Mouse (Mus musculus) layer of hippocampus, adult 9-11 months (tissue): ENCODE data around the gene Syt5.
"Not testable (repeated sequence)": the region's sequence is repeated elsewhere in the genome, so short reads cannot be mapped to it uniquely, and the experiment has no call there.

Experiments used
- DNase-seq: peaks from one replicate; pipeline ENCODE4 v3.0.0; 2022

Syt5 gene

GRCm38 (mm10) chr7:4547221-4547641, at the start of gene Syt5:
TSS of gene Syt5 (minus strand) at chr7:4547541.
- DNase-seq = peak; percentile 83

- not testable (repeated sequence) for DNase-seq
Measured at GRCm38 (mm10) chr7:4597046-4597445, 49.7 kb upstream of the Syt5 start.

- DNase-seq = not testable (repeated sequence)
Measured at GRCm38 (mm10) chr7:4581481-4581880, 34.1 kb upstream of the Syt5 start.

- not testable (repeated sequence) for DNase-seq
Measured at GRCm38 (mm10) chr7:4572361-4572760, 25.0 kb upstream of the Syt5 start.

DNA sequence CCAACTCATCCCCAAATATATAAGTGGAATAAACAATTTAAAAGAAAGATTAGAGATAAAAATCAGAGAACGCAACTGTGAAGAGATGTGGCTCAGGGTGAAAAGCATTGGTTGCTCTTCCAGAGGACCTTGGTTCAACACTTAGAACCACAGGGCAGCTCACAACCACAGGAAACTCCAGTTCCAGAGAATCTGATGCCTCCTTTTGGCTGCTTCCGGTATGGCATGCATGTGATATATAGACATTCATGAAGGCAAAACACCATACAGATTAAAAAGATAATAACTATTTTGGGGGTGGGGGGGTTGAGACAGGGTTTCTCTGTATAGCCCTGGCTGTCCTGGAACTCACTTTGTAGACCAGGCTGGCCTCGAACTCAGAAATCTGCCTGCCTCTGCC, 15.3 kb upstream of the Syt5 start:
- DNase-seq = no peak

GRCm38 (mm10) chr7:4557167-4557560, 9.8 kb upstream of the Syt5 start:
- no peak for DNase-seq

DNA sequence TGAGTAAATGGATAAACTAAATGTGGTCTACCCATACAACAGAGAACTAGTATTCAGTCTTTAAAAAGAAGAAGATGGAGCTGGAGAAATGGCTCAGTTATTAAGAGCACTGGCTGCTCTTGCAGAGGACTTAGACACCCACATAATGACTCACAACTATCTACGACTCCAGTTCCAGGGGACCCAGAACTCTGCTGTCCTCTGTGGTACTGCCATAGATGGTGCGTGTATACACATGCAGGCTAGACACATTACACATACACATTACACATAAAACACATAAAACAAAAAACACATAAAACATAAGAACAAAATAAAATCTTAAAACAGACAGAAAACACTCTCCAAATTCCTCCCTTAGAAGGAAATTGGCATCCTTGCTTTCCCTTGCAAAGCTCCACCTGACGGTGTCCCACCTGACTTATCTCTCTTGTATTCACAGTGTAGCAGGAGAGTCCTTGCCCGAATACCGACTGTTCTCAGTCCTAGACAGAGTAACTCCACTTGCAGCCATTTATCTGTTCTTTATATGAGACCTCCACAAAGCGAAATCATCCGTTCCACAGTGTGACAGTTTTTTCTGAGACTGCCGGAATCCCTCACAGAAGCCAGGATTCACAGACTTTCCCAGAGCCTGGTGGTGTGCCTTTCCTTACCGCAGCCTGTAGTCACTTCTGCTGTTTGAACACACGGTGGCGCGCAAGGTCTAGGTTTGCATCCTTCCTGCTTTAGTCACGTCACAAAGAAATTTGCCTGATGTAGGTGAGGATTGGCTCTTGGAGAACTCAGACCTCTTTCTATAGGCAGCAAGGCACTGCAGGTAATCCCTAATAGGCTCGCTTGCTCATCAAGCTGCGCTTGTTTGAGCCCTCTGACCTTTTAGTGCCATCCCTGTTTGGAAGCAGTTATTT, 9.2 kb upstream of the Syt5 start:
- peak; percentile 74 for DNase-seq

GRCm38 (mm10) chr7:4546591-4547131, 680 bp downstream of the Syt5 start:
- peak; percentile 97 for DNase-seq

DNA sequence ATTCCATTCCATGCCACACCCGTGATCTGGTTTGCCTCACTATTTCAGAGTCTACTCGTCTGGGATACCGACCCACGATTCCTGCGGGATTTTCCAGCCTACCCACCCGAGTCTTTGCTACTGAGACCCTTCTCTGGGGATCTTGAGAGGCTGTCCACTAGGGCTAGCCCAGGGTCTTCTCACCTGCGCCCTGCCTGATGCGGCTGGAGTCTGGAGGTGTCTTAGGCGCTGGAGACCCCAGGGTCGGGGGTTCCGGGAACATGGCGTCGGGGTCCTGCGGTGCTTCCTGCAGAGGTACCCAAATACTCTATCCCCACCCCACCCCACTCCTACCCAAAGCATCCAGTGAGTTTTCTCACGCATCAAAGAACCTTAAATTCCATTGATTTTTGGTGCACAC, 1.3 kb downstream of the Syt5 start:
- no peak for DNase-seq

DNA sequence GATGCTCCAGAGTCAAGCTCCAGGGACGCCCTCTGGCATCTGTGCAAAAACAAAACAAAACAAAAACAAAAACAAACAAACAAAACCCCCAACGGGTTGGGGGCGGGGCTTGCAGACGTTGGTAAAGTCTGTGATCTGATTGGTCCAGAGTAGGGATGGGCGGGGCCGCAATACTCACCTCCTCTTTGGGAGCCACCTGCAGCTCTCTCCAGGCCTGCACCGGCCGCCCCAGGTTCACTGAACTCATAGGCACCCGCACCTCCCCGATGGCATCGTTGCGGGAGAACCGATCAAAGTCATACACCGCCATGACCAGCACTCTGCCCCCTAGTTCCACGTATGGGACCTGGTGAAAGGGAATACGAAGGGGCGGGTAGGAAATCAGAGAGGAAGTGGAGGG, 5.3 kb downstream of the Syt5 start:
- DNase-seq = no peak

DNA sequence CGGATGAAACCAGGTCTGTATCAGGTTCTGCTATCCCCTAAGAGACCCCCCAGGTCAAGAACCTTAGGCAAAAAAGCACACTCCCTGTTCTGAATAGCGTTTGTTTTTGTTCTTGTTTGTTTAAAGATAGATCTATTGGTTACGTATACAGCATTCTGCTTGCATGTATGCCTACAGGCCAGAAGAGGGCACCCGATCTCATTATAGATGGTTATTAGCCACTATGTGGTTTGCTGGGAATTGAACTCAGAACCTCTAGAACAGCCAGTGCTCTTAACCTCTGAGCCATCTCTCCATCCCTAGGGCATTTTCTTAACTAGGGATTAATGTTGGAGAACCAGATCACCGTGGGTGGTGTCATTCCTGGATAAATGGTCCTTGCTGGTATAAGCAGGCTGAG, 6.0 kb downstream of the Syt5 start:
- no peak for DNase-seq

- DNase-seq = no peak
Measured at GRCm38 (mm10) chr7:4539019-4539418, 8.3 kb downstream of the Syt5 start.

DNA sequence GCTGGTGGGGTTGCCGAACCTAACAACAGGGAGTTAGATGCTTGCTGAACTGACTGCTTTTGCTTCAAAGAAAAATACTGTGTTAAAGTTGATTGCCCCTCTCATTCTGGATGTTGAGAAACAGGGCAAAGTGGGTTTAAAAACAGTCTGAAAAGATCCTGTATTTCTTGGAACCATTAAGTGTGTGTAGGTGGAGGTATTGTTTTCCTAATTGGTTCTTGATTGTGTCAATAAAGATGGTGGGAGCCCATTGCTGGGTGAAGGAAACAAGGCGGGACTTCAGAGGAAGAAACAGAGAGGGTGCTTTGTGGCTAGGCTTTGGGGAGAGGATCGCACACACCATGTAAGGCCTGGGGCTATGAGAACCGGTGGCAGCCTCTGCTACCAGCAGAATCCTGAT, 10.2 kb downstream of the Syt5 start:
- no peak for DNase-seq

- DNase-seq = no peak
Measured at GRCm38 (mm10) chr7:4536369-4536768, 11.0 kb downstream of the Syt5 start.

DNA sequence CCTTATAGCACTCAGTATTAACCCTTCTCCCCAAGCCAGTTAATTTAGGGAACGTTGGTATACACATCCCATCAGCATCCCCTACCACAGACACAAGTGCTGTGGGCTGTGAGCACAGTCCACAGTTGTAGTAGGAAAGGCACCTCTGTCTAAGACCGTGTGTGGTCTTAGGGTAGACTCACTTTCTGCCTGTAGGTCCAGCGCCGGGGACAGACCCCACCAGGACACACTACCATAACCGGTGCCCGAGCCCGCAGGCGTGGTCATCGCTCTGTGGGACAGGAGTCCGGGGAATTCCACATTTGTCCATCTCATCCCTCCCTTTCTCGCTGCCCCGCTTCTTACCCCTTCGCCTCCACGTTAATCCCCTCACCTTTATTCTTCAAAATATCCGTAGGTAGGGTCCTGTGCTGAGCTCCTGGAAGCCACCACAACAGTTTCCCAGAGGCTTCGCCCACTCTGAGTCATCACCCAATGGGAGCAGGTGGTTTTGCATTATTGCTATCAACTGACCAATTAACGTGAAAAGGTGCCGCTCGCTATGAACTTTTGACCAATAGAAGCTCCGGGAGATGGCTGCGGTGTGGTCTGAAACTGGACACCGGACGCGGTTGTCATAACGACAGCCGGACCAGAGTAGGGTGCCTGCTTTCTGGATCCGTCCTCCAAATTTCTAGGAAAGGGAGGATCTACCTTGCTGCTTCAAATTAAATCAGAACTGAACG, 15.2 kb downstream of the Syt5 start, which contains the start of gene Dnaaf3:
TSS of gene Dnaaf3 (minus strand) at position 449 of the 725 bp plus-strand sequence.
- no peak for DNase-seq

- DNase-seq = not testable (repeated sequence)
Measured at GRCm38 (mm10) chr7:4530166-4530565, 17.2 kb downstream of the Syt5 start.

- DNase-seq = no peak
Measured at GRCm38 (mm10) chr7:4527302-4527689, 20.0 kb downstream of the Syt5 start.

- DNase-seq = peak; percentile 74
Measured at GRCm38 (mm10) chr7:4526341-4527301, 20.7 kb downstream of the Syt5 start.

DNA sequence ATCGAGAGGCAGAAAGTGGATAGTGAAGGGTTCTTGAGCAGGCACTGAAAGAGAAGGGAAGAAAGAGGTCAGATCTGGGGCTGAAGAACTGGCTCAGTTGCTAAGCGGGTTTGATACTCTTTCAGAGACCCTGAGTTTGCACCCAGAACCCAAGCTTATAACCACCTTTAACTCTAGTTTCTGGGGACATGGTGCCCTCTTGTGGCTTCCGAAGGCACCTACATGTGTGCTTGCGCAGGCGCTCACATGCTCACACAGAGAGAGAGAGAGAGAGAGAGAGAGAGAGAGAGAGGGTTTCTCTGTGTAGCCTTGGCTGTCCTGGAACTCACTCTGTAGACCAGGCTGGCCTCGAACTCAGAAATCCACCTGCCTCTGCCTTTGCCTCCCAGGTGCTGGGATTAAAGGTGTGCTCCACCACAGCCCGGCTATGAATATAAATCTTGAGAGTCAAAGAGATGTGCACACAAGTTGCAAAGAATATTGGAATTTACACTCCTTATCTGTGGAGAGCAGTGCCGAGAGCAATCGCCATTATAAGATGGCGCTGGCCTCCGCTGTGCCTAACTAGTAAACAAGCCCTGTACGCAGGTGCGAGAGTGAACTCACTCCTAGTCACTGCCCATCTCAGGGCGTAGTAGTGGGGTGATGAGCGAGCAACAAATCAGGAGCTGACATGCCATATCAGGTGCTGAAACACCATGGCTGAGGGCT, 23.0 kb downstream of the Syt5 start, which contains the start of gene Tnni3:
TSS of gene Tnni3 (minus strand) at position 18 of the 711 bp plus-strand sequence.
- not testable (repeated sequence) for DNase-seq

DNA sequence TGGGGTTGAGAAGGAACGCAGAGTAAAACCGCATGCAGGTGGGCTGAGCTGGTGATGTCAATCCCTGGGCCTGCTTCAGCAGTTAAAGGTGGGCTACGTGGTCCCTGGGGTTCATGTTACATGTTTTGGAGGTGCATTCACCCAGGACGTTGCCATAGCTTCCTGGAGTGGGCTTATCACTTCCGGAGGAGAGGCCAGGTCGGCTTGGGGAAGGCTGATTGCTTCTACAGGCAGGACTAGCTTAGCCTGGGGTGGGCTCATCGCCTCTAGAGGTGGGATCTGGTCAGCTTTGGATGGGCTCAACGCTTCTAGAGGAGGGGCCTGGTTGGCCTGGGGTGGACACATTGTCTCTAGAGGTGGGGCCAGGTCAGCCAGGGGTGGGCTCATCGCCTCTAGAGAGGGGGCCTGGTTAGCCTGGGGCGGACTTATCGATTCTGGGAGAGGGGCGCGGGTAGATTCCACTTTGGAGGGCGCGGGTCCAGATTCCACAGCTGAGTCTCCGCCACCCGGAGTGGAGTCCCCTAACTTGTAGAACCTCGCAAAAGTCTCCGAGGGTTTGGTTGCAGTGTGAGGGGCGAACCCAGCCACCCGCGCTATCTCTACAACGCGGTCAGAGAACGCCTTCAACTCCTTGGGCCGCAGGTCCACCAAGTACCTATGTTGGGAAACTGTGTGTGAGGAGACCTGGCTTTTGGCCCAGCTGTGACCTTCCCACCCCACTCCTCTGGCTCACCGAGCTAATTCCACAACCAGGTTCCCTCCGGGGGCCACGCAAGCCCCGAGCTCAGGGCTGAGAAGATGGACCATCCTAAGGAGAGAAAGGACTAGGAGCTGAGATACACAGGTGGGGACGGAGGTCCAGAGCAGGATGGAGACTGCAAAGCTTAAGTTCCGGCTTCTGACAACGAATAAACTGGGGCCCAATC, 23.9 kb downstream of the Syt5 start:
- DNase-seq = no peak
